Mouse (Mus musculus) megakaryocyte, embryonic 14.5 days (primary cell): ENCODE results near the gene Gm44502.

Experiments
- FLI1 ChIP-seq: IDR thresholded peaks from 2 replicates; pipeline ENCODE4 v1.6.1; 2012; ENCODE audit warnings: low read length, inconsistent platforms, mixed read lengths
- GATA1 ChIP-seq: IDR thresholded peaks from 3 replicates; pipeline ENCODE4 v1.6.1; 2012; ENCODE audit warnings: mixed read lengths, low read length, inconsistent platforms, borderline replicate concordance

DNA sequence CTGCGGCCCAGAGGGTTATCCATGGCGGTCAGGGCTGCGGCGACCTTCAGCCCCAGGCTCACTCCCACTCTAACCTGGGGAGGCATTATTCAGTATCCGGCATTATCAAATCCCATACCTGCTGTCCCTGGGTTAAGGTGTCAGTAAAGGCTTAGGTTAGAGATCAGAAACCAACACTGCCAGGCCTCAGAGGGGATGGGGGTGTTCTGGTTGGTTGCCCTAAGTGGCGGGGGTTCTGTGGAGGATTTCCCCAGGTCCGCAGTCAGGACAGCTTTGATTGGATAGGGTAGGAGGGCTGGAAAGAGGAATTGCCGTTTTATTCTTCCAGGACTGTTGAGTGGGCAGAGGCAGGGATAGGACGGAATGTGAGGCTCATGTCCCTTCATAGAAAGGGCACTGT is 55.2 kb downstream of the Gm44502 start:
- TF ChIP-seq GATA1 (no peak), FLI1 (no peak)
